Mouse (Mus musculus) G1E-ER4 (cell line): ENCODE data around the gene Fndc3b. TPM values are rescaled to one million over a fixed set of nuclear protein-coding genes. Genes with fewer than 3 reads are reported as not detected.

Experiments
- GATA1 ChIP-seq: IDR thresholded peaks from one replicate; pipeline ENCODE4 v1.8.0; 2012; ENCODE audit warnings: low read length, inconsistent platforms
- polyA plus RNA-seq: library from polyadenylated mRNA; stranded (reverse); fragments of >175 nt; gene quantifications from 2 replicates; pipeline ENCODE4 v1.2.3, GENCODE M21; 2012

The Fndc3b gene
- polyA plus RNA-seq, 1 experiment, result not detected

GRCm38 (mm10) chr3:27574241-27574640, 136.9 kb downstream of the Fndc3b start:
- no peak for TF ChIP-seq GATA1

GRCm38 (mm10) chr3:27573458-27573857, 137.6 kb downstream of the Fndc3b start:
- no peak for TF ChIP-seq GATA1

DNA sequence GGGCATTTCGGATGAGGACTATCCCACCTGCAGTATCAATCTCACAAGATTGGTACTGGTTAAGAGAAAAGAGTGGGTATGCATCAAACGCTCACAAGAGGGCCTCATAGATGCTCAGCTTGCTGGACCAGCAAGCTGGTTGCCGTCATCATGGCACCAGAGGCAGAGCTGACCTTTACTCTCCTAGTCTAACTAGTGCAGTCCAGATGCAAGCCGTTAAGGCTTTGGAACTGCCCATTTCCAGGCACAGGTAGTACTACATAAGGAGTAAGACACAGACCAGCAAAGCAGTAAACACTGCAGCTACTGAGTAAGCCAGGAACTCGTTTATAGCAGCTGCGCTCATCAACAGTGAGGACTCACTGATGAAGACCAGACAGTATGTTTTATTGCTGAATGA, 138.8 kb downstream of the Fndc3b start:
- no peak for TF ChIP-seq GATA1

DNA sequence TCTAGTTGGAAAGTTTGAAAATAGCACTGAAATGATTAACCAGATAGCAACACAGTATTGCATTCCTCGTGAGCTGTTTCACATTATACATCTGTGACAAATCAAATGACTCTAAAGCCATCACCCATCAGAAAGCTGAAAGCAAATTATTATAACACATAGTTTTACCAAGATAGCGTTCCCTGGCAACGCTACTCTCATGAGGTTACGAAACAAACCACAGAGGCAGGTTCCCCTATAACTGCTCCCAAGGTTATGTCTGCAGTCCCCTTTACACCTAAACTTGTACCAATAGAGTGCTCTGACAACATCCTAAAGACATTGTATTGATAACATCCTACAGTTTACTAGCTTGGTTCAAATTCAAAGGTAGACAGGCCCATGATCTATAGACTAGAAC, 145.8 kb downstream of the Fndc3b start:
- TF ChIP-seq GATA1, result no peak

DNA sequence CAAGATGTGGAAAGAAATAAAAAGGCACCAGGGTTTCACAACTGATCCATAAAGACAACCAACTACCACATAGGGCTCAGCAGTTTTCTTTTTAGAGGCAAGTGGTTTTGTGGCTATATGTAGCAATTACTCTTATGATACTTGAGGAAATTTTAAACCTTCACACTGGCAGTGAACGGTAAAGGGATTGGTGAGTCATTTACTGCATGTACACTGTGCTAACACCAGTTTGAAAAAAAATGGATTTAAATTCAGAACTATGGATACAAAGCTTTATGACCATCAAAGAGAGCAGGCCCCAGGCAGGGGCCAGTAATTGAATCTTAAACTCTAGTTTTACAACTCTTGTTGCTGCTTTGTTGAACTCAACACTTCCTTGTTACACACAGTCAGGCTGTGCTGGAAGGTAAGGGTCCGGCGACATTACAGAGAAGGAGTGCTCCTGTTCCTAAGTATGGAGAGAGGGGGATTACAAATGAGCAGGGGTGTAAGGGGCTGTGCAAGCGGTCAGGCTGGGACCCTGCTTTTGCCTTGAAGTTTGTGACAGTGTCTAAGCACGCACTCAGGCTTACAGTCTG, 148.0 kb downstream of the Fndc3b start:
- no peak for TF ChIP-seq GATA1

- no peak for TF ChIP-seq GATA1
These were observed 148.6 kb downstream of the Fndc3b start for GRCm38 (mm10) chr3:27562476-27562875.

- no peak for TF ChIP-seq GATA1
These were observed 149.2 kb downstream of the Fndc3b start for GRCm38 (mm10) chr3:27561921-27562320.

- TF ChIP-seq GATA1, result no peak
These were observed 151.8 kb downstream of the Fndc3b start for GRCm38 (mm10) chr3:27559316-27559715.

DNA sequence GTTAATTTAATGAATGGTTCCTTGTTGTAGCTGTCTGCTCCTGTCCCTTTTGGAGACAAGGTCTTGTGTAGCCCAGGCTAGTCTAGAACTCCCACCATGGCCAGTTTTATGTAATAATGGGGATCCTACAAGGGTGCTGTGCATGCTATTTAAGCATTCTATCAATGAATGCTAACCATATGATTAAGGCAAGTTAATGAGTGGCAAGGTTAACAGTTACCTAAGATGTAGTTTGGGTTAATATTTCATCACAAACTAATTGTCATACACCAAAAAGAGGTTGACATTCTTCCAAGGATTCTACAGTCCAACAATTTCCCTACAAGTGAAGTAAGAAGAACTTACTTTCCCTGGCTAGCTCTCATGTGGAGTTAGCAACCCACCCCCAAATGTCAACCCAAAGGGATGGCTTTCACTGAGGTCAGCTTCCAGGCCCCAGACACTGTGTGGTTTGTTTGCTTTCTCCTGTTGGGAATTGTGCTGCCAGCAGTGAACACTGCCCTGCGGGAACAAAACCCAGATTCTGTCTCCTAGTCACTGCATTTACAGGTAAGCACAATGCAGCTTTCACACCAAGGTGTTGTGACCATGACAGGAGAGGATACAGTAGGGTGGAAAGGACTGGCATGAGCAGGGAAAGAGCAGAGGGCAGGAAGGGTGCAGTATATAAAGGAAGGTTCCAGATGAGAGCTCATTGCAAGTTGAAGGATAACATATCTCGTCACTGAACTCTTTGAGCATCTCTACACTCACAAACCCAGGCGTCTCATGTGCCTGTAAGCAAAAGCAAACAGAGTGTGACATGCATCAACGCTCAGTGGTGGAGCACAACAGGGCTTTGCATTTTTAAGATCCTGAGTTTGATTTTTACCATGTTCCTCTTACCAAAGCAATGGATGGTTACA, 153.8 kb downstream of the Fndc3b start:
- no peak for TF ChIP-seq GATA1

DNA sequence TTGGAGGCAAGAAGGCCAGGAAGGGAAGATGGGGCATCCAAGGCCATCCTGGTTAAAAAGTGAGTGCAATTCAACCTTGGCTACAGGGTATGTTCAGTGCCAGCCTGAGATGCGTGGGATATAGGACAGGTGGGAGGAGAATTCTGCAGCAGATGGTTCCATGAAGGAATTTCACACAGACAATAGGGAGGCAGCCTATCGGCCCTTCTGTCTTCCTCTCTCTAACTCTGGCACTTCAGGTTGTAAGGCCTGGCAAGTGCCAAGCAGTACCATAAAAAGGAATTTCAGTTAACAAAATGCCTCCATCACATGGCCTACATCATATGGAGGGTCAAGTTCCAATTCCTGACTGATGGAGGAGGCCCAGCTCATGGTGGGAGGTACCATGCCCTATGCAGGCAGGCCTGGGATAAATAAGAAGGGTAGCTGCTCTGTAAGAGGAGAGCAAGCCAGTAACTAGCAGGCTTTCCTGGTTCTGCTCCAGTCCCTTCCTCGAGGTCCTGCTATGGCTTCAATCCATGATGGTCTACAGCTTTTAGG, 155.6 kb downstream of the Fndc3b start:
- TF ChIP-seq GATA1, result no peak

- no peak for TF ChIP-seq GATA1
These were observed 156.8 kb downstream of the Fndc3b start for GRCm38 (mm10) chr3:27554325-27554724.

DNA sequence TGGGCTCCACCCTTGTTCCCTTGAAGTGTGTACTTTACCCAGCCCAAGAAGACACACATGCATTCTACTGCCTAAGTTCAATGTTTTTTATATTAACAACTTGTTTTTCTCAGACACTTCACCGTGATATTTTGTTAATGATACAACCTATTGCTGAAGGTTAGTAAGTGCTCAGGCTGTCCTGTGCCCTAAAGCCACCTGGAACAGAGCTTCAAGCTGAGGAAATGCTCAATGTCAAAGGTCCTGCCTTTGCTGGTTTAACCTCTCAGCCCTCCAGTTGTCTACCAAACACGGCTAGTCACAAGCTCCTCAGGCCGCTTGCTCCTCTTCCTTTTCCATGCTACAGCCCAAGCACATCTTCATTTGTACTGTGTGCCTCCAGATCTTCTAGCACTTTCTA, 157.3 kb downstream of the Fndc3b start:
- no peak for TF ChIP-seq GATA1

- no peak for TF ChIP-seq GATA1
These were observed 160.1 kb downstream of the Fndc3b start for GRCm38 (mm10) chr3:27551005-27551404.

DNA sequence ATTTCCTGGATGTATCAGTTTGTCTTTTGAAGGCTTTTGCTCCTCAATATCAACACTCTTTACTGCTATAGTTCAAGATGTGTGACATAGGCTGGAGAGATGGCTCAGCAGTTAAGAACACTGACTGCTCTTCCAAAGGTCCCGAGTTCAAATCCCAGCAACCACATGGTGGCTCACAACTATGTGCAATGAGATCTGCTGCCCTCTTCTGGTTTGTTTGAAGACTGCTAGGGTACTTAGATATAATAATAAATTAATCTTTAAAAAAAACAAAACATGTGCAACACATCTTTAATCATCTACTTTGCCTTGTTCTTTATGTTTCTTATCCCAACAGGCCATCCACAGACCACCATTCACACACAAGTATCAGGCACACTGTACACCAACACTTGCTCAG, 160.7 kb downstream of the Fndc3b start:
- TF ChIP-seq GATA1, result no peak

DNA sequence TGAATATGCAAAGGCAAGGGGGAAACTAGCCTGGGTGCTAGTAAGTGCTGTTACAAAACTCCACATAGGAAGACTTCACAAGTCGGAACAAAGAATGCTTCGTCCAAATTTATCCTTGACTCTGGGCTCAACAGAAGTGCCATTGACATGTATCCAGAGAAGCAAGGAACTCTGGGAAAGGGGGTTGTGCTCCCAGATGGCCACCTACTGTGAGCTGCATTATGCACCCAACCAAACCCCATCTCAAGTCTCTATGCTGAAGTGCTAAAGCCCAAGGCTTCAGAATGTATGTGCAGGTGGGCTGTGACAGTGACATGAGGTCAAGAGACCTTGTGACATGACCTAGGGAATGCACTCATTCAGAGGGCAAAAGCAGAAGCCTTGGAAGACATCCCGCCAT, 165.5 kb downstream of the Fndc3b start:
- TF ChIP-seq GATA1, result no peak

- TF ChIP-seq GATA1, result no peak
These were observed 167.0 kb downstream of the Fndc3b start for GRCm38 (mm10) chr3:27544061-27544460.

DNA sequence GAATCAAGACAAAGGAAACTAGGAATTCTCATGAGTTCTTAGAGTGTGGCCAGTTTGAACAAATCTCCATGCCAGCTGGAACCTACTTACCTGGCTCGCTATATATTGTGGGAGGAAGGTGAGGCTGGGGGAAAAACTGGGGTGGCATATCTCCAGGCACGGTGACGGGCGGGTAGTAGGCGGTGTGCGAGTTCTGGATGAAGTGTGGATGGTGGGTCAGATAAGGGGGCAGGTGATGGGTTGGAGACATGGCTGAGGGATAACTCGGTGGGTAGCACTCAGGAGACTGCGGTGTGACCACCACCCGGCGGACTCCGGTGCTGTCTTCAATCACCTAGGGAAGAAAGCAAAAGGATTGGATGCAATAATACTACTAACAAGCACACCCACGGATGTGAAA, 169.3 kb downstream of the Fndc3b start:
- no peak for TF ChIP-seq GATA1
